Mouse (Mus musculus) intestine, embryonic 16.5 days (tissue): ENCODE results near the gene Acaa1a. TPM values are rescaled to one million over a fixed set of nuclear protein-coding genes. Genes with fewer than 3 reads are reported as not detected.
"Not testable (repeated sequence)": the region's sequence is repeated elsewhere in the genome, so short reads cannot be mapped to it uniquely, and the experiment has no call there.

Experiments used
- ATAC-seq: fragments of 200-750 bp; cut with Nextera tagmentation; 2 replicates; pipeline ENCODE4 v1.8.0; 2017; ENCODE audit warnings: moderate TSS enrichment, moderate library complexity
- H3K27ac ChIP-seq: fragments of 300-500 bp; sonication (generic); 2 replicates; pipeline ENCODE4 v1.5.1; 2014; ENCODE audit warnings: mild to moderate bottlenecking, low read length
- H3K27me3 ChIP-seq: fragments of 300-500 bp; sonication (generic); replicated peaks from 2 replicates; pipeline ENCODE4 v1.6.1; 2014; ENCODE audit warnings: low read length, control low read depth, mixed read lengths; ENCODE audit not compliant: control insufficient read depth, insufficient read depth
- H3K36me3 ChIP-seq: fragments of 300-500 bp; sonication (generic); 2 replicates; pipeline ENCODE4 v1.6.1; 2014; ENCODE audit warnings: low read length, control low read depth; ENCODE audit not compliant: control insufficient read depth, insufficient read depth
- H3K4me1 ChIP-seq: fragments of 300-500 bp; sonication (generic); 2 replicates; pipeline ENCODE4 v1.6.1; 2014; ENCODE audit warnings: low read length, control low read depth, mixed read lengths; ENCODE audit not compliant: control insufficient read depth, insufficient read depth
- H3K4me2 ChIP-seq: fragments of 300-500 bp; sonication (generic); 2 replicates; pipeline ENCODE4 v1.6.1; 2014; ENCODE audit warnings: low read depth, low read length, control low read depth
- H3K4me3 ChIP-seq: fragments of 300-500 bp; sonication (generic); 2 replicates; pipeline ENCODE4 v1.5.1; 2014; ENCODE audit warnings: mild to moderate bottlenecking, low read length
- H3K9ac ChIP-seq: fragments of 300-500 bp; sonication (generic); 2 replicates; pipeline ENCODE4 v1.6.1; 2014; ENCODE audit warnings: low read depth, low read length
- H3K9me3 ChIP-seq: fragments of 300-500 bp; sonication (generic); 2 replicates; pipeline ENCODE4 v1.6.1; 2016; ENCODE audit warnings: low read length, control low read depth; ENCODE audit not compliant: control insufficient read depth
- WGBS: fragments of 180-500 bp; shearing (Covaris S2); extraction: QIAGEN DNeasy Blood & Tissue Kit; methylation state at CpG from one replicate; pipeline ENCODE4 v1.1.7; 2014; 5-methylcytosine and 5-hydroxymethylcytosine counted together
- polyA plus RNA-seq: library from polyadenylated mRNA; unstranded; fragments of >200 nt; fragmentation: Nextera tagmentation; extraction: Ambion mirVana; gene quantifications from 2 replicates; pipeline ENCODE4 v1.2.1, GENCODE M21; 2015

The Acaa1a gene
- polyA plus RNA-seq, 1 experiment from 2014 or later = 116 TPM

- Histone ChIP-seq H3K27ac (no peak within 1 kb of the TSS), H3K9me3 (no peaks in the 10 kb centered on the region), H3K36me3 (0 out of 2 replicates have a peak, but pooled peaks cover 4% of the 10 kb centered on the region), H3K4me2 (no peak within 1 kb of the TSS), H3K27me3 (no peaks in the 10 kb centered on the region), H3K4me1 (no peaks in the 10 kb centered on the region), H3K4me3 (no peak within 1 kb of the TSS), H3K9ac (no peak within 1 kb of the TSS)
- ATAC-seq = no peak
- 69% methylated on average over 7 of the region's 7 CpGs for WGBS
These were observed 25.8 kb downstream of the Acaa1a start, which contains the start of gene Slc22a14 for GRCm38 (mm10) chr9:119365284-119365683. Slc22a14 (minus strand) TSS chr9:119365553.

- ATAC-seq = peak; percentile 59
- Histone ChIP-seq H3K4me2 (no peak overlapping the region), H3K27me3 (no peaks in the 10 kb centered on the region), H3K36me3 (0 out of 2 replicates have a peak, but pooled peaks cover 4% of the 10 kb centered on the region), H3K27ac (no peak overlapping the region), H3K4me1 (no peaks in the 10 kb centered on the region), H3K4me3 (no peak overlapping the region), H3K9me3 (no peaks in the 10 kb centered on the region), H3K9ac (no peak overlapping the region)
- WGBS = 83% methylated on average over 3 of the region's 3 CpGs
These were observed 28.9 kb downstream of the Acaa1a start for GRCm38 (mm10) chr9:119368367-119368766.

GRCm38 (mm10) chr9:119370770-119371169, 31.3 kb downstream of the Acaa1a start:
- ATAC-seq, H3K27me3 ChIP-seq, H3K27ac ChIP-seq, H3K4me1 ChIP-seq, H3K9me3 ChIP-seq, H3K4me3 ChIP-seq, H3K4me2 ChIP-seq, H3K36me3 ChIP-seq, H3K9ac ChIP-seq: not testable (repeated sequence)
- WGBS = 86% methylated on average over 4 of the region's 4 CpGs

- Histone ChIP-seq H3K4me3 (no peak overlapping the region), H3K4me2 (no peak overlapping the region), H3K9ac (no peak overlapping the region), H3K27ac (no peak overlapping the region), H3K4me1 (no peaks in the 10 kb centered on the region), H3K9me3 (no peaks in the 10 kb centered on the region), H3K27me3 (no peaks in the 10 kb centered on the region), H3K36me3 (0 out of 2 replicates have a peak, but pooled peaks cover 4% of the 10 kb centered on the region)
- ATAC-seq = no peak
- WGBS = 69% methylated on average over 4 of the region's 4 CpGs
These were observed 31.8 kb downstream of the Acaa1a start for GRCm38 (mm10) chr9:119371251-119371650.

- no peaks in the 10 kb centered on the region for H3K9me3 ChIP-seq
- H3K4me2 ChIP-seq = no peak overlapping the region
- H3K4me3 ChIP-seq = no peak overlapping the region
- no peaks in the 10 kb centered on the region for H3K4me1 ChIP-seq
- no peak overlapping the region for H3K27ac ChIP-seq
- ATAC-seq = no peak
- no peaks in the 10 kb centered on the region for H3K36me3 ChIP-seq
- H3K9ac ChIP-seq = no peak overlapping the region
- no peaks in the 10 kb centered on the region for H3K27me3 ChIP-seq
- 75% methylated on average over 3 of the region's 3 CpGs for WGBS
These were observed 35.5 kb downstream of the Acaa1a start for GRCm38 (mm10) chr9:119375008-119375407.

GRCm38 (mm10) chr9:119375556-119375955, 36.1 kb downstream of the Acaa1a start:
- no peaks in the 10 kb centered on the region for H3K36me3 ChIP-seq
- H3K4me2 ChIP-seq = no peak overlapping the region
- no peaks in the 10 kb centered on the region for H3K4me1 ChIP-seq
- WGBS = 71% methylated on average over 6 of the region's 6 CpGs
- H3K4me3 ChIP-seq = no peak overlapping the region
- no peak overlapping the region for H3K9ac ChIP-seq
- no peaks in the 10 kb centered on the region for H3K9me3 ChIP-seq
- ATAC-seq = no peak
- H3K27me3 ChIP-seq = no peaks in the 10 kb centered on the region
- H3K27ac ChIP-seq = no peak overlapping the region

GRCm38 (mm10) chr9:119378231-119378630, 38.8 kb downstream of the Acaa1a start:
- no peak overlapping the region for H3K9ac ChIP-seq
- no peak overlapping the region for H3K4me2 ChIP-seq
- ATAC-seq = no peak
- no peak overlapping the region for H3K27ac ChIP-seq
- no peaks in the 10 kb centered on the region for H3K27me3 ChIP-seq
- no peak overlapping the region for H3K4me3 ChIP-seq
- H3K9me3 ChIP-seq = no peaks in the 10 kb centered on the region
- H3K36me3 ChIP-seq = no peaks in the 10 kb centered on the region
- no peaks in the 10 kb centered on the region for H3K4me1 ChIP-seq
- 87% methylated on average over 4 of the region's 4 CpGs for WGBS

- 63% methylated on average over 6 of the region's 6 CpGs for WGBS
- Histone ChIP-seq H3K4me3 (no peak overlapping the region), H3K9me3 (no peaks in the 10 kb centered on the region), H3K27me3 (no peaks in the 10 kb centered on the region), H3K9ac (no peak overlapping the region), H3K4me2 (no peak overlapping the region), H3K36me3 (no peaks in the 10 kb centered on the region), H3K27ac (no peak overlapping the region), H3K4me1 (no peaks in the 10 kb centered on the region)
- ATAC-seq = no peak
These were observed 43.1 kb downstream of the Acaa1a start for GRCm38 (mm10) chr9:119382603-119383002.

GRCm38 (mm10) chr9:119388956-119389355, 49.5 kb downstream of the Acaa1a start:
- H3K27me3 ChIP-seq = no peaks in the 10 kb centered on the region
- no peak for ATAC-seq
- 47% methylated on average over 5 of the region's 5 CpGs for WGBS
- no peak overlapping the region for H3K9ac ChIP-seq
- H3K36me3 ChIP-seq = no peaks in the 10 kb centered on the region
- no peaks in the 10 kb centered on the region for H3K4me1 ChIP-seq
- H3K27ac ChIP-seq = no peak overlapping the region
- H3K4me3 ChIP-seq = no peak overlapping the region
- no peak overlapping the region for H3K4me2 ChIP-seq
- H3K9me3 ChIP-seq = no peaks in the 10 kb centered on the region

GRCm38 (mm10) chr9:119390214-119390613, 50.7 kb downstream of the Acaa1a start:
- H3K9me3 ChIP-seq = no peaks in the 10 kb centered on the region
- no peaks in the 10 kb centered on the region for H3K27me3 ChIP-seq
- no peak for ATAC-seq
- no peak overlapping the region for H3K4me2 ChIP-seq
- no peak overlapping the region for H3K27ac ChIP-seq
- H3K4me1 ChIP-seq = no peaks in the 10 kb centered on the region
- no peaks in the 10 kb centered on the region for H3K36me3 ChIP-seq
- H3K9ac ChIP-seq = no peak overlapping the region
- no peak overlapping the region for H3K4me3 ChIP-seq
- WGBS = 86% methylated on average over 2 of the region's 2 CpGs
